Mouse (Mus musculus): ENCODE data around the gene Aff1. TPM values are rescaled to one million over a fixed set of nuclear protein-coding genes. Genes with fewer than 3 reads are reported as not detected.

Aff1 gene
- total and polyA plus RNA-seq, 2 experiments, result 4.1 to 6.5 TPM

GRCm38 (mm10) chr5:103829158-103829557, 137.0 kb downstream of the Aff1 start:
- Histone ChIP-seq H3K79me2 (ENCODE audit: control insufficient read depth, insufficient read depth, low read length) (peaks cover 4% of the 10 kb centered on the region; the same call in 1 of the 2 replicates), H3K27me3 (ENCODE audit: control insufficient read depth, insufficient read depth, low read length) (no peaks in the 10 kb centered on the region), H3K4me3 (ENCODE audit: insufficient read depth, low read depth, low read length) (no peak overlapping the region), H3K9ac (ENCODE audit: low read depth, low read length) (no peak overlapping the region), H3K27ac (replicated peaks; ENCODE audit: insufficient read depth, low read depth, low read length) (0 out of 2 replicates have a peak overlapping the region, but pooled peaks have one; percentile 11), H3K4me1 (ENCODE audit: control insufficient read depth, insufficient read depth, low read length) (peaks cover 6% of the 10 kb centered on the region), H3K36me3 (ENCODE audit: control insufficient read depth, insufficient read depth, low read length) (peaks cover 31% of the 10 kb centered on the region)
- no peak for TF ChIP-seq CTCF (IDR thresholded peaks at IDR 0.05; ENCODE audit: low read depth, low read length)
- no peak for TF ChIP-seq POLR2A (IDR thresholded peaks at IDR 0.05; ENCODE audit: extremely low read depth, insufficient read depth, low read length)
- WGBS, result 88% methylated on average over 12 of the region's 12 CpGs
- no peak for DNase-seq (ENCODE audit: extremely low read depth, low read depth, low spot score)

GRCm38 (mm10) chr5:103830886-103831285, 138.7 kb downstream of the Aff1 start:
- Histone ChIP-seq H3K4me1 (ENCODE audit: control insufficient read depth, insufficient read depth, low read length) (peaks cover 6% of the 10 kb centered on the region), H3K79me2 (ENCODE audit: control insufficient read depth, insufficient read depth, low read length) (peaks cover 4% of the 10 kb centered on the region; the same call in 1 of the 2 replicates), H3K27ac (replicated peaks; ENCODE audit: insufficient read depth, low read depth, low read length) (no peak overlapping the region), H3K27me3 (ENCODE audit: control insufficient read depth, insufficient read depth, low read length) (no peaks in the 10 kb centered on the region), H3K9ac (ENCODE audit: low read depth, low read length) (no peak overlapping the region), H3K4me3 (ENCODE audit: insufficient read depth, low read depth, low read length) (no peak overlapping the region), H3K36me3 (ENCODE audit: control insufficient read depth, insufficient read depth, low read length) (peaks cover 31% of the 10 kb centered on the region)
- TF ChIP-seq POLR2A (IDR thresholded peaks at IDR 0.05; ENCODE audit: extremely low read depth, insufficient read depth, low read length), result no peak
- no peak for TF ChIP-seq CTCF (IDR thresholded peaks at IDR 0.05; ENCODE audit: low read depth, low read length)
- DNase-seq (ENCODE audit: extremely low read depth, low read depth, low spot score), result no peak
- WGBS, result 94% methylated on average over 1 of the region's 1 CpGs

- peak; percentile 94 for DNase-seq (ENCODE audit: extremely low read depth, low read depth, low spot score)
- Histone ChIP-seq H3K27me3 (ENCODE audit: control insufficient read depth, insufficient read depth, low read length) (no peaks in the 10 kb centered on the region), H3K79me2 (ENCODE audit: control insufficient read depth, insufficient read depth, low read length) (peaks cover 9% of the 10 kb centered on the region; the same call in 1 of the 2 replicates), H3K4me1 (ENCODE audit: control insufficient read depth, insufficient read depth, low read length) (peaks cover 14% of the 10 kb centered on the region), H3K27ac (replicated peaks; ENCODE audit: insufficient read depth, low read depth, low read length) (no peak overlapping the region), H3K4me3 (ENCODE audit: insufficient read depth, low read depth, low read length) (no peak overlapping the region), H3K9ac (ENCODE audit: low read depth, low read length) (no peak overlapping the region), H3K36me3 (ENCODE audit: control insufficient read depth, insufficient read depth, low read length) (peaks cover 13% of the 10 kb centered on the region; the same call in 1 of the 2 replicates)
- TF ChIP-seq CTCF (IDR thresholded peaks at IDR 0.05; ENCODE audit: low read depth, low read length) (no peak), POLR2A (IDR thresholded peaks at IDR 0.05; ENCODE audit: extremely low read depth, insufficient read depth, low read length) (no peak)
- 66% methylated on average over 15 of the region's 15 CpGs for WGBS
Measured at GRCm38 (mm10) chr5:103835471-103836147, 143.4 kb downstream of the Aff1 start.

- Histone ChIP-seq H3K9ac (ENCODE audit: low read depth, low read length) (no peak overlapping the region), H3K4me1 (ENCODE audit: control insufficient read depth, insufficient read depth, low read length) (peaks cover 14% of the 10 kb centered on the region), H3K4me3 (ENCODE audit: insufficient read depth, low read depth, low read length) (no peak overlapping the region), H3K36me3 (ENCODE audit: control insufficient read depth, insufficient read depth, low read length) (peaks cover 17% of the 10 kb centered on the region; the same call in 1 of the 2 replicates), H3K79me2 (ENCODE audit: control insufficient read depth, insufficient read depth, low read length) (peaks cover 9% of the 10 kb centered on the region; the same call in 1 of the 2 replicates), H3K27ac (replicated peaks; ENCODE audit: insufficient read depth, low read depth, low read length) (no peak overlapping the region), H3K27me3 (ENCODE audit: control insufficient read depth, insufficient read depth, low read length) (no peaks in the 10 kb centered on the region)
- no peak for TF ChIP-seq POLR2A (IDR thresholded peaks at IDR 0.05; ENCODE audit: extremely low read depth, insufficient read depth, low read length)
- no peak for TF ChIP-seq CTCF (IDR thresholded peaks at IDR 0.05; ENCODE audit: low read depth, low read length)
- 85% methylated on average over 11 of the region's 11 CpGs for WGBS
- DNase-seq (ENCODE audit: extremely low read depth, low read depth, low spot score), result no peak
Measured at GRCm38 (mm10) chr5:103836148-103836784, 144.1 kb downstream of the Aff1 start.

- H3K36me3 ChIP-seq (ENCODE audit: control insufficient read depth, insufficient read depth, low read length), result peaks cover 24% of the 10 kb centered on the region
- peak; percentile 92 for DNase-seq (ENCODE audit: extremely low read depth, low read depth, low spot score)
- H3K27me3 ChIP-seq (ENCODE audit: control insufficient read depth, insufficient read depth, low read length), result no peaks in the 10 kb centered on the region
- H3K9ac ChIP-seq (ENCODE audit: low read depth, low read length), result no peak overlapping the region
- WGBS, result 54% methylated on average over 15 of the region's 15 CpGs
- peaks cover 9% of the 10 kb centered on the region; the same call in 1 of the 2 replicates for H3K79me2 ChIP-seq (ENCODE audit: control insufficient read depth, insufficient read depth, low read length)
- H3K4me1 ChIP-seq (ENCODE audit: control insufficient read depth, insufficient read depth, low read length), result peaks cover 14% of the 10 kb centered on the region
- no peak overlapping the region for H3K4me3 ChIP-seq (ENCODE audit: insufficient read depth, low read depth, low read length)
- H3K27ac ChIP-seq (replicated peaks; ENCODE audit: insufficient read depth, low read depth, low read length), result 0 out of 2 replicates have a peak overlapping the region, but pooled peaks have one; percentile 4
- no peak for TF ChIP-seq POLR2A (IDR thresholded peaks at IDR 0.05; ENCODE audit: extremely low read depth, insufficient read depth, low read length)
- no peak for TF ChIP-seq CTCF (IDR thresholded peaks at IDR 0.05; ENCODE audit: low read depth, low read length)
Measured at GRCm38 (mm10) chr5:103838550-103839264, 146.5 kb downstream of the Aff1 start.

All from liver, adult 2 months (tissue).